Mouse (Mus musculus) thymus, adult 2 months (tissue): ENCODE data around the gene Evi5. TPM values are rescaled to one million over a fixed set of nuclear protein-coding genes. Genes with fewer than 3 reads are reported as not detected.
A peak's percentile ranks its signal among the peaks of the same experiment; 100 is the strongest.

ENCODE experiments used
- DNase-seq: peaks from one replicate; pipeline ENCODE4 v3.0.0; 2021
- H3K27ac ChIP-seq: fragments of 200-500 bp; 2 replicates; pipeline ENCODE4 v1.5.1; 2012; ENCODE audit warnings: low read length, control low read depth; ENCODE audit not compliant: control insufficient read depth, insufficient read depth
- H3K27me3 ChIP-seq: fragments of 200-500 bp; 2 replicates; pipeline ENCODE4 v1.6.1; 2012; ENCODE audit warnings: mild to moderate bottlenecking, low read length, moderate library complexity, mixed read lengths; ENCODE audit not compliant: control insufficient read depth, insufficient read depth
- H3K36me3 ChIP-seq: fragments of 200-500 bp; 2 replicates; pipeline ENCODE4 v1.6.1; 2012; ENCODE audit warnings: mild to moderate bottlenecking, low read length, moderate library complexity; ENCODE audit not compliant: control insufficient read depth, insufficient read depth
- H3K4me1 ChIP-seq: fragments of 200-500 bp; replicated peaks from 2 replicates; pipeline ENCODE4 v1.6.1; 2012; ENCODE audit warnings: low read length; ENCODE audit not compliant: control insufficient read depth, insufficient read depth
- H3K4me3 ChIP-seq: fragments of 200-500 bp; 2 replicates; pipeline ENCODE4 v1.5.1; 2012; ENCODE audit warnings: mild to moderate bottlenecking, low read length, control low read depth, moderate library complexity; ENCODE audit not compliant: control insufficient read depth, insufficient read depth
- CTCF ChIP-seq: fragments of 200-500 bp; IDR thresholded peaks from 2 replicates; pipeline ENCODE4 v1.5.1; 2012; ENCODE audit warnings: mild to moderate bottlenecking, control low read depth, low read length, moderate library complexity, borderline replicate concordance; ENCODE audit not compliant: control insufficient read depth, poor library complexity, insufficient read depth; ENCODE audit errors: extremely low read depth
- POLR2A ChIP-seq: fragments of 200-500 bp; IDR thresholded peaks from 2 replicates; pipeline ENCODE4 v1.6.1; 2012; ENCODE audit warnings: mild to moderate bottlenecking, low read length, control low read depth, moderate library complexity; ENCODE audit not compliant: control insufficient read depth, poor library complexity, insufficient read depth; ENCODE audit errors: extremely low read depth
- WGBS: fragments of 180-500 bp; shearing (Covaris S2); methylation state at CpG from one replicate; pipeline ENCODE4 v1.1.7; 2018; 5-methylcytosine and 5-hydroxymethylcytosine counted together
- polyA plus RNA-seq: library from polyadenylated mRNA; depleted of rRNA; stranded (reverse); fragments of >200 nt; gene quantifications from 2 replicates; pipeline ENCODE4 v1.2.3, GENCODE M21; 2012

Evi5 gene
- polyA plus RNA-seq, 1 experiment: 2.5 TPM

- Histone ChIP-seq H3K27me3 (no peaks in the 10 kb centered on the region), H3K4me1 (peaks cover 8% of the 10 kb centered on the region), H3K4me3 (no peak overlapping the region), H3K36me3 (no peaks in the 10 kb centered on the region), H3K27ac (no peak overlapping the region)
- DNase-seq: no peak
- TF ChIP-seq POLR2A (no peak), CTCF (no peak)
Measured at GRCm38 (mm10) chr5:107763674-107764073, 111.2 kb downstream of the Evi5 start.

- no peaks in the 10 kb centered on the region for H3K36me3 ChIP-seq
- WGBS: 25% methylated on average over 5 of the region's 5 CpGs
- no peak for TF ChIP-seq CTCF
- no peak for TF ChIP-seq POLR2A
- no peak overlapping the region for H3K27ac ChIP-seq
- no peaks in the 10 kb centered on the region for H3K27me3 ChIP-seq
- DNase-seq: no peak
- H3K4me1 ChIP-seq: peaks cover 10% of the 10 kb centered on the region
- no peak overlapping the region for H3K4me3 ChIP-seq
Measured at GRCm38 (mm10) chr5:107759121-107759520, 115.8 kb downstream of the Evi5 start.

- Histone ChIP-seq H3K4me3 (no peak overlapping the region), H3K27me3 (no peaks in the 10 kb centered on the region), H3K4me1 (peaks cover 16% of the 10 kb centered on the region), H3K36me3 (no peaks in the 10 kb centered on the region), H3K27ac (no peak overlapping the region)
- 84% methylated on average over 2 of the region's 2 CpGs for WGBS
- DNase-seq: no peak
- TF ChIP-seq CTCF: no peak
- TF ChIP-seq POLR2A: no peak
Measured at GRCm38 (mm10) chr5:107756072-107756471, 118.8 kb downstream of the Evi5 start.

GRCm38 (mm10) chr5:107754740-107755139, 120.2 kb downstream of the Evi5 start:
- no peak for TF ChIP-seq CTCF
- TF ChIP-seq POLR2A: no peak
- H3K4me1 ChIP-seq: peaks cover 20% of the 10 kb centered on the region
- no peaks in the 10 kb centered on the region for H3K36me3 ChIP-seq
- H3K27ac ChIP-seq: no peak overlapping the region
- H3K4me3 ChIP-seq: no peak overlapping the region
- WGBS: 4% methylated on average over 1 of the region's 1 CpGs
- no peak for DNase-seq
- H3K27me3 ChIP-seq: no peaks in the 10 kb centered on the region

GRCm38 (mm10) chr5:107753656-107754055, 121.3 kb downstream of the Evi5 start:
- H3K36me3 ChIP-seq: no peaks in the 10 kb centered on the region
- 98% methylated on average over 7 of the region's 7 CpGs for WGBS
- H3K4me1 ChIP-seq: peaks cover 17% of the 10 kb centered on the region
- no peak for TF ChIP-seq POLR2A
- TF ChIP-seq CTCF: no peak
- 0 out of 2 replicates have a peak overlapping the region, but pooled peaks have one; percentile 4 for H3K27ac ChIP-seq
- DNase-seq: no peak
- no peak overlapping the region for H3K4me3 ChIP-seq
- H3K27me3 ChIP-seq: no peaks in the 10 kb centered on the region

GRCm38 (mm10) chr5:107749229-107749916, 125.5 kb downstream of the Evi5 start:
- Histone ChIP-seq H3K27me3 (no peaks in the 10 kb centered on the region), H3K4me3 (no peak overlapping the region), H3K36me3 (no peaks in the 10 kb centered on the region), H3K27ac (peak overlapping the region; percentile 94), H3K4me1 (peaks cover 20% of the 10 kb centered on the region)
- TF ChIP-seq CTCF: no peak
- no peak for TF ChIP-seq POLR2A
- DNase-seq: no peak
- 23% methylated on average over 9 of the region's 9 CpGs for WGBS

- no peak overlapping the region for H3K4me3 ChIP-seq
- H3K27me3 ChIP-seq: no peaks in the 10 kb centered on the region
- DNase-seq: peak; percentile 82
- no peaks in the 10 kb centered on the region for H3K36me3 ChIP-seq
- WGBS: 8% methylated on average over 5 of the region's 5 CpGs
- no peak for TF ChIP-seq POLR2A
- TF ChIP-seq CTCF: no peak
- H3K27ac ChIP-seq: peak overlapping the region; percentile 90
- H3K4me1 ChIP-seq: peaks cover 29% of the 10 kb centered on the region
Measured at GRCm38 (mm10) chr5:107739023-107739422, 135.9 kb downstream of the Evi5 start.
